Mouse (Mus musculus): ENCODE results near the gene Psmb11.

DNA sequence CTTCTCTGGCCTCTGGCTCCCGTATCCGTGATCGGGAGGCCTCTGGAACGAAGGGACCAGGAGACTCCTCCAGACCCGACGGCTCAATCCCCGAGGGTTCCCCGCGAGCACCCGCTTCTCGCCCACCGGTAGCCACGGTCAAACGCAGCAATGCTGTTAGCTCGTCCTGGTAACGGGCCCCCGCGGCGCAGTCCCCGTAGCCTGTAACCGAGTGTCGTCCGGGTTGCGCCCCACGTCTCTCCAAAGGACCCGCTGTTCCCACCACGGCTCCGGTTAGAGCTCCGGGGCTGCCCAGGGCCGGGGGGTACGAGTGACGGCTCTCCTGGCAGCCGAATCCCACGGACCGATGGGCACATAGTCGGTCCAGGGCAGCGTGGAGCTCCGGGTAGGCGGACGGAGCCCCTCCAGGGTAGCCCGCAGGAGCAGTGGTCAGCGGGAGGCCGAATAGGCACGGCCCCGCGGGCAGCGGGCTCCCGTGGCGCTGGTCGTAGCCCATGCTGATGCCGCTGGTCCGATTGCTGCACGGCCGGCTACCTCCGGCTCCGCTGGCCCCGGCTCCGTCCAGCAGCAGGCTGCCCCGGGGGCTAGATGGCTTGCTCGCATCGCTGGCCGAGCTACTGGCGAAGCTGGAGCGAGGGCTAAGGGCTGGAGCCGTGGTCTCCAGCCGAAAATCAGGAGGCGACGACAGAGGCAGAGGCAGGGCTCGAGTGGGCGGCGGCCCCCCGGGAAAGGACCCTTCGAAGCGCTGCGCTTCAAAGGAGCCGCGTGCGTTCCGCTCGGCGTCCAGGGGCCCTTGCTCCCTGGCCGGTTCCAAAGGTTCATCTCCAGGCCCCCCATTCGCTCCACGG is 44.8 kb upstream of the Psmb11 start:
- no peak for TF ChIP-seq CTCF (IDR thresholded peaks at IDR 0.05; ENCODE audit: low read depth)
- no peak for TF ChIP-seq EP300 (IDR thresholded peaks at IDR 0.05; ENCODE audit: low read depth)
